Mouse (Mus musculus): ENCODE results near the gene Cubn.

Gene Cubn

DNA sequence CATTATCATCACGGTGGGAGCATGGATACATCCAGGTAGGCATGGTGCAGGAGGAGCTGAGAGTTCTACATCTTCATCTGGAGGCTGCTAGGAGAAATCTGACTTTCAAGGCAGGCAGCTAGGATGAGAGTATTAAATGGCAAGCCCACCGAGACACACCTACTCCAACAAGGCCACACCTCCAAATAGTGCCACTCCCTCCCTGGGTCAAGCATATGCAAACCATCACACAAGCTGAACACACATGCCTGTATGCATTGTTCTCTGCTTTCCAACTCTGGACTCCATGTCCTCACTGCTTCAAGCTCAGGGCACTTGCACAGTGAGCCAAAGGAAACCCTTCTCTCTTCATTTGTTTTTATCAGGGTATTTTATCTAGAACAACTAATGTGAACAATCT, 233.0 kb downstream of the Cubn start:
- in situ Hi-C loops (cut with MboI, MseI): loop anchor here (5.0 kb wide), 1 partner anchor 541 kb away; no protein-coding TSS in a partner anchor

DNA sequence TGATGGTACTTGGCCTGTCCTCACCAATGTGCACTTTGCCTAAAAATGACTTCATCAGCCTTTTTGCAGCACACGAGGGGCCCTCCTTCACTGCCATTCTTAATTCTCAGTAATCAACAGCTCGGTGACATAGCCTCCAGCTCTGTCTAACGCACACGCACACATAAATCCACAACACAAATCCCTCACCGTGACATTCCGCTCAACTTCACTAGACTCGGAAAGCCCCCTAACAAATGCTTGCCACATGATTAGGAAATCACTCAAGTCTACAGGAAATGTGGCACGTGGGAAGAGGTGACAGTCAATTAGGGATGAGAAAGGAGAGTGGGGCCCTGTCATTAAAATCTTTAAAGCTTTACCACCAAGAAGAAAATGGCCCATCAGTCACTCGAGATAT, 250.9 kb downstream of the Cubn start:
- in situ Hi-C loops (cut with MboI, MseI): loop anchor here (25.0 kb wide), 1 partner anchor 778 kb away; no protein-coding TSS in a partner anchor

- in situ Hi-C loops (cut with MboI, MseI): loop anchor here (25.0 kb wide), 1 partner anchor 775 kb away; no protein-coding TSS in a partner anchor
These were observed 254.3 kb downstream of the Cubn start for GRCm38 (mm10) chr2:13237140-13237901.

DNA sequence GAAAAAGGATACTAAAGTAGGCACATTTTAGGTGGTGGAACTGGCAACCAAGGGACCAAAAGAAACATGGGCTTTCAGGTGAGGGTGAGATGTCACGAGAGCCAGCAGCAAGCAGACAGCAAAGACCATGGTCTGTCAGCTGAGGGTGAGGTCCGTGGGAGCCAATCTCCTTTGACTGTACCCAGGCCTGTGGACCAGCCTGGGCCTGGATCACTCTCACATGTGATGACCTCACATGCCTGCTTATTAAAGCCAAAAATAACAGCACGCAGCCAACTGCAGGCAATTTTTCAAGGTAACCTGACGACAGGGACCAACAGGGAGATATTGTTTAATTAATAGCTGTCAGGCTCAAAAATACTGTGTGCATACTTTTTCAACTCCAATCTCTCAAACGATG, 255.9 kb downstream of the Cubn start:
- in situ Hi-C loops (cut with MboI, MseI): loop anchor here (25.0 kb wide), 1 partner anchor 773 kb away; no protein-coding TSS in a partner anchor

GRCm38 (mm10) chr2:13234796-13235195, 256.8 kb downstream of the Cubn start:
- in situ Hi-C loops (cut with MboI, MseI): loop anchor here (5.0 to 25.0 kb wide), 2 partner anchors 527 to 772 kb away; no protein-coding TSS in a partner anchor

- in situ Hi-C loops (cut with MboI, MseI): loop anchor here (5.0 to 25.0 kb wide), 2 partner anchors 527 to 772 kb away; no protein-coding TSS in a partner anchor
These were observed 257.7 kb downstream of the Cubn start for GRCm38 (mm10) chr2:13233902-13234301.

GRCm38 (mm10) chr2:13233254-13233835, 258.3 kb downstream of the Cubn start:
- in situ Hi-C loops (cut with MboI, MseI): loop anchor here (5.0 to 25.0 kb wide), 2 partner anchors 526 to 771 kb away; no protein-coding TSS in a partner anchor

- in situ Hi-C loops (cut with MboI, MseI): loop anchor here (5.0 to 25.0 kb wide), 2 partner anchors 525 to 770 kb away; no protein-coding TSS in a partner anchor
These were observed 259.3 kb downstream of the Cubn start for GRCm38 (mm10) chr2:13232305-13232704.

GRCm38 (mm10) chr2:13229686-13230085, 261.9 kb downstream of the Cubn start:
- in situ Hi-C loops (cut with MboI, MseI): loop anchor here (5.0 to 25.0 kb wide), 2 partner anchors 522 to 767 kb away; no protein-coding TSS in a partner anchor
